Mouse (Mus musculus) mouse embryonic stem cell (cell line): ENCODE results near the gene Olfr1264.

Experiments
- in situ Hi-C, 2 experiments: fragments of 300-500 bp; cut with MboI; formaldehyde crosslinking; loops; 1 replicate in 1 of 2; 3 replicates in 1 of 2; pipeline ENCODE4 v1.14.3; 2019 to 2020; ENCODE audit warnings: low sequenced_read_pairs in 2 of 2, low pct_unique_long_range_greater_than_20kb in 1 of 2, mixed read lengths in 1 of 2; ENCODE audit not compliant: unreplicated experiment in 1 of 2

Olfr1264 gene

GRCm38 (mm10) chr2:90025477-90025876 is at the start of gene Olfr1264:
Gene Olfr1264 (minus strand): TSS chr2:90025577.
- in situ Hi-C loops = no loop called here

GRCm38 (mm10) chr2:90070065-90070464 is 44.7 kb upstream of the Olfr1264 start:
- in situ Hi-C loops = no loop called here

GRCm38 (mm10) chr2:90063494-90063893 is 38.1 kb upstream of the Olfr1264 start, which contains the start of gene Olfr140:
Gene Olfr140 (minus strand): TSS chr2:90063594.
- in situ Hi-C loops = no loop called here

GRCm38 (mm10) chr2:90035037-90035436 is 9.7 kb upstream of the Olfr1264 start, which contains the start of gene Olfr1265:
Gene Olfr1265 (plus strand): TSS chr2:90035337.
- in situ Hi-C loops = no loop called here

- in situ Hi-C loops = no loop called here
These were observed 13.5 kb downstream of the Olfr1264 start, which contains the start of gene Olfr1263 for GRCm38 (mm10) chr2:90011831-90012230. Gene Olfr1263 (plus strand): TSS chr2:90012131.

- in situ Hi-C loops = no loop called here
These were observed 25.5 kb downstream of the Olfr1264 start, which contains the start of gene Olfr1262 for GRCm38 (mm10) chr2:89999845-90000244. Gene Olfr1262 (plus strand): TSS chr2:90000145.

- in situ Hi-C loops = no loop called here
These were observed 34.5 kb downstream of the Olfr1264 start, which contains the start of gene Olfr1261 for GRCm38 (mm10) chr2:89990921-89991320. Gene Olfr1261 (plus strand): TSS chr2:89991221.

GRCm38 (mm10) chr2:89977709-89978108 is 47.7 kb downstream of the Olfr1264 start:
- in situ Hi-C loops = no loop called here

GRCm38 (mm10) chr2:89974184-89974583 is 51.2 kb downstream of the Olfr1264 start, which contains the start of gene Olfr1260:
Gene Olfr1260 (plus strand): TSS chr2:89974340.
- in situ Hi-C loops = no loop called here
